Mouse (Mus musculus) limb, embryonic 12.5 days (tissue): ENCODE measurements around the gene Plekhh1. TPM values are rescaled to one million over a fixed set of nuclear protein-coding genes. Genes with fewer than 3 reads are reported as not detected.

Experiments used
- ATAC-seq: fragments of 200-750 bp; cut with Nextera tagmentation; 2 replicates; pipeline ENCODE4 v1.8.0; 2017; ENCODE audit warnings: low read depth, moderate TSS enrichment; ENCODE audit not compliant: insufficient number of reproducible peaks, insufficient read depth, low FRiP score, low TSS enrichment
- H3K27ac ChIP-seq: fragments of 300-500 bp; sonication (generic); 2 replicates; pipeline ENCODE4 v1.5.1; 2016; ENCODE audit warnings: mild to moderate bottlenecking, moderate library complexity
- H3K27me3 ChIP-seq: fragments of 300-500 bp; sonication (generic); 2 replicates; pipeline ENCODE4 v1.6.1; 2016; ENCODE audit warnings: mild to moderate bottlenecking, moderate library complexity
- H3K36me3 ChIP-seq: fragments of 300-500 bp; sonication (generic); 2 replicates; pipeline ENCODE4 v1.6.1; 2016; ENCODE audit warnings: mild to moderate bottlenecking, moderate library complexity
- H3K4me1 ChIP-seq: fragments of 300-500 bp; sonication (generic); replicated peaks from 2 replicates; pipeline ENCODE4 v1.6.1; 2016
- H3K4me2 ChIP-seq: fragments of 300-500 bp; sonication (generic); 2 replicates; pipeline ENCODE4 v1.6.1; 2016; ENCODE audit warnings: mild to moderate bottlenecking, moderate library complexity
- H3K4me3 ChIP-seq: fragments of 300-500 bp; sonication (generic); replicated peaks from 2 replicates; pipeline ENCODE4 v1.5.1; 2016; ENCODE audit warnings: mild to moderate bottlenecking
- H3K9ac ChIP-seq: fragments of 300-500 bp; sonication (generic); replicated peaks from 2 replicates; pipeline ENCODE4 v1.6.1; 2016; ENCODE audit warnings: mild to moderate bottlenecking, moderate library complexity
- H3K9me3 ChIP-seq: fragments of 300-500 bp; sonication (generic); 2 replicates; pipeline ENCODE4 v1.6.1; 2016; ENCODE audit warnings: mild to moderate bottlenecking, moderate library complexity
- WGBS: fragments of 180-500 bp; shearing (Covaris S2); methylation state at CpG from one replicate; pipeline ENCODE4 v1.1.7; 2016; 5-methylcytosine and 5-hydroxymethylcytosine counted together
- polyA plus RNA-seq: library from polyadenylated mRNA; unstranded; fragments of >200 nt; fragmentation: Nextera tagmentation; extraction: Ambion mirVana; gene quantifications from 2 replicates; pipeline ENCODE4 v1.2.1, GENCODE M21; 2016

The Plekhh1 gene
- polyA plus RNA-seq, 1 experiment from 2014 or later = 3.0 TPM

- ATAC-seq = no peak
- Histone ChIP-seq H3K27ac (no peak overlapping the region), H3K4me1 (no peaks in the 10 kb centered on the region; the same call in 1 of the 2 replicates)
Measured at GRCm38 (mm10) chr12:79034331-79034730, 5.4 kb downstream of the Plekhh1 start.

GRCm38 (mm10) chr12:79035349-79035748, 6.4 kb downstream of the Plekhh1 start:
- no peak overlapping the region for H3K4me3 ChIP-seq
- H3K4me2 ChIP-seq = no peak overlapping the region
- no peak for ATAC-seq
- no peaks in the 10 kb centered on the region for H3K9me3 ChIP-seq
- H3K27me3 ChIP-seq = no peaks in the 10 kb centered on the region; the same call in 1 of the 2 replicates
- no peaks in the 10 kb centered on the region for H3K4me1 ChIP-seq
- WGBS = 59% methylated on average over 3 of the region's 3 CpGs
- H3K36me3 ChIP-seq = no peaks in the 10 kb centered on the region
- H3K9ac ChIP-seq = no peak overlapping the region
- no peak overlapping the region for H3K27ac ChIP-seq

More at GRCm38 (mm10) chr12:79034331-79034730, 5.4 kb downstream of the Plekhh1 start:
- no peaks in the 10 kb centered on the region; the same call in 1 of the 2 replicates for H3K27me3 ChIP-seq
- WGBS = 97% methylated on average over 2 of the region's 2 CpGs
- no peak overlapping the region for H3K9ac ChIP-seq
- no peak overlapping the region for H3K4me2 ChIP-seq
- H3K4me3 ChIP-seq = no peak overlapping the region
- no peaks in the 10 kb centered on the region for H3K9me3 ChIP-seq
- no peaks in the 10 kb centered on the region for H3K36me3 ChIP-seq

- Histone ChIP-seq H3K4me3 (no peak overlapping the region), H3K4me1 (peaks cover 4% of the 10 kb centered on the region; the same call in 1 of the 2 replicates), H3K9me3 (no peaks in the 10 kb centered on the region), H3K27me3 (no peaks in the 10 kb centered on the region), H3K36me3 (0 out of 2 replicates have a peak, but pooled peaks cover 3% of the 10 kb centered on the region), H3K9ac (no peak overlapping the region), H3K27ac (no peak overlapping the region), H3K4me2 (no peak overlapping the region)
- no peak for ATAC-seq
- 76% methylated on average over 8 of the region's 8 CpGs for WGBS
Measured at GRCm38 (mm10) chr12:79039708-79040107, 10.7 kb downstream of the Plekhh1 start.

- H3K9ac ChIP-seq = no peak overlapping the region
- 0 out of 2 replicates have a peak, but pooled peaks cover 3% of the 10 kb centered on the region for H3K36me3 ChIP-seq
- no peak overlapping the region for H3K27ac ChIP-seq
- H3K4me2 ChIP-seq = no peak overlapping the region
- H3K27me3 ChIP-seq = no peaks in the 10 kb centered on the region
- 0 out of 2 replicates have a peak, but pooled peaks cover under 1% of the 10 kb centered on the region for H3K9me3 ChIP-seq
- WGBS = 88% methylated on average over 11 of the region's 11 CpGs
- no peak for ATAC-seq
- peaks cover 4% of the 10 kb centered on the region; the same call in 1 of the 2 replicates for H3K4me1 ChIP-seq
- no peak overlapping the region for H3K4me3 ChIP-seq
Measured at GRCm38 (mm10) chr12:79040201-79040827, 11.4 kb downstream of the Plekhh1 start.

- ATAC-seq = no peak
Measured at GRCm38 (mm10) chr12:79041436-79041835, 12.5 kb downstream of the Plekhh1 start.

GRCm38 (mm10) chr12:79044668-79045067, 15.7 kb downstream of the Plekhh1 start:
- WGBS = 47% methylated on average over 8 of the region's 8 CpGs
- Histone ChIP-seq H3K27ac (peak overlapping the region; percentile 64), H3K27me3 (no peaks in the 10 kb centered on the region), H3K9me3 (0 out of 2 replicates have a peak, but pooled peaks cover 3% of the 10 kb centered on the region), H3K9ac (no peak overlapping the region), H3K4me1 (peaks cover 4% of the 10 kb centered on the region; the same call in 1 of the 2 replicates), H3K36me3 (peaks cover 9% of the 10 kb centered on the region; the same call in 1 of the 2 replicates), H3K4me2 (no peak overlapping the region), H3K4me3 (no peak overlapping the region)
- ATAC-seq = peak; percentile 87

More at GRCm38 (mm10) chr12:79041436-79041835, 12.5 kb downstream of the Plekhh1 start:
- Histone ChIP-seq H3K36me3 (0 out of 2 replicates have a peak, but pooled peaks cover 3% of the 10 kb centered on the region), H3K27ac (no peak overlapping the region), H3K9ac (no peak overlapping the region), H3K4me2 (no peak overlapping the region), H3K9me3 (0 out of 2 replicates have a peak, but pooled peaks cover 3% of the 10 kb centered on the region), H3K4me1 (peaks cover 4% of the 10 kb centered on the region; the same call in 1 of the 2 replicates), H3K4me3 (no peak overlapping the region), H3K27me3 (no peaks in the 10 kb centered on the region)

- Histone ChIP-seq H3K9ac (no peak overlapping the region), H3K9me3 (0 out of 2 replicates have a peak, but pooled peaks cover 3% of the 10 kb centered on the region), H3K4me1 (peaks cover 4% of the 10 kb centered on the region; the same call in 1 of the 2 replicates), H3K36me3 (peaks cover 15% of the 10 kb centered on the region; the same call in 1 of the 2 replicates), H3K4me3 (no peak overlapping the region), H3K27ac (no peak overlapping the region), H3K4me2 (no peak overlapping the region), H3K27me3 (no peaks in the 10 kb centered on the region)
- ATAC-seq = no peak
- 75% methylated on average over 6 of the region's 6 CpGs for WGBS
Measured at GRCm38 (mm10) chr12:79046171-79046570, 17.2 kb downstream of the Plekhh1 start.

GRCm38 (mm10) chr12:79047203-79047602, 18.2 kb downstream of the Plekhh1 start:
- Histone ChIP-seq H3K4me1 (peaks cover 4% of the 10 kb centered on the region; the same call in 1 of the 2 replicates), H3K9me3 (0 out of 2 replicates have a peak, but pooled peaks cover 3% of the 10 kb centered on the region), H3K27ac (no peak overlapping the region), H3K4me2 (no peak overlapping the region), H3K4me3 (no peak overlapping the region), H3K36me3 (peaks cover 14% of the 10 kb centered on the region; the same call in 1 of the 2 replicates), H3K27me3 (no peaks in the 10 kb centered on the region), H3K9ac (no peak overlapping the region)
- 86% methylated on average over 7 of the region's 7 CpGs for WGBS
- no peak for ATAC-seq

GRCm38 (mm10) chr12:79048898-79049297, 19.9 kb downstream of the Plekhh1 start:
- H3K4me3 ChIP-seq = no peak overlapping the region
- H3K27me3 ChIP-seq = no peaks in the 10 kb centered on the region
- no peak overlapping the region for H3K4me2 ChIP-seq
- ATAC-seq = no peak
- no peak overlapping the region for H3K27ac ChIP-seq
- H3K9me3 ChIP-seq = 0 out of 2 replicates have a peak, but pooled peaks cover 3% of the 10 kb centered on the region
- peaks cover 4% of the 10 kb centered on the region; the same call in 1 of the 2 replicates for H3K4me1 ChIP-seq
- WGBS = 74% methylated on average over 1 of the region's 1 CpGs
- H3K36me3 ChIP-seq = peaks cover 19% of the 10 kb centered on the region; the same call in 1 of the 2 replicates
- H3K9ac ChIP-seq = no peak overlapping the region

- H3K4me1 ChIP-seq = no peaks in the 10 kb centered on the region
- no peaks in the 10 kb centered on the region for H3K27me3 ChIP-seq
- 84% methylated on average over 2 of the region's 2 CpGs for WGBS
- H3K9me3 ChIP-seq = 0 out of 2 replicates have a peak, but pooled peaks cover 3% of the 10 kb centered on the region
- ATAC-seq = no peak; the same call in 1 of the 2 replicates
- no peak overlapping the region for H3K9ac ChIP-seq
- H3K4me3 ChIP-seq = no peak overlapping the region
- H3K4me2 ChIP-seq = no peak overlapping the region
- peaks cover 28% of the 10 kb centered on the region; the same call in 1 of the 2 replicates for H3K36me3 ChIP-seq
- H3K27ac ChIP-seq = no peak overlapping the region
Measured at GRCm38 (mm10) chr12:79049807-79050206, 20.8 kb downstream of the Plekhh1 start.

GRCm38 (mm10) chr12:79050545-79051212, 21.7 kb downstream of the Plekhh1 start:
- no peak overlapping the region for H3K27ac ChIP-seq
- H3K36me3 ChIP-seq = peaks cover 36% of the 10 kb centered on the region
- H3K27me3 ChIP-seq = no peaks in the 10 kb centered on the region
- 80% methylated on average over 3 of the region's 3 CpGs for WGBS
- H3K4me3 ChIP-seq = no peak overlapping the region
- no peaks in the 10 kb centered on the region for H3K4me1 ChIP-seq
- no peak overlapping the region for H3K9ac ChIP-seq
- no peaks in the 10 kb centered on the region for H3K9me3 ChIP-seq
- no peak for ATAC-seq
- H3K4me2 ChIP-seq = no peak overlapping the region
